Mouse (Mus musculus) CH12.LX (cell line): ENCODE results near the gene Ddx6. TPM values are rescaled to one million over a fixed set of nuclear protein-coding genes. Genes with fewer than 3 reads are reported as not detected.

Experiments
- DNase-seq: peaks from one replicate; pipeline ENCODE4 v3.0.0-alpha.2; 2013; ENCODE audit errors: extremely low read depth
- H3K27ac ChIP-seq: 2 replicates; pipeline ENCODE4 v1.5.1; 2012; ENCODE audit warnings: low read depth, mild to moderate bottlenecking, control low read depth, moderate library complexity; ENCODE audit not compliant: insufficient read depth
- H3K27me3 ChIP-seq: replicated peaks from 2 replicates; pipeline ENCODE3; 2012; ENCODE audit warnings: inconsistent platforms
- H3K36me3 ChIP-seq, 2 experiments: replicated peaks in 1 of 2; 2 replicates each; pipeline versions ENCODE3 to v1.6.1; 2012; ENCODE audit warnings: inconsistent platforms in 1 of 2, low read length in 1 of 2, mild to moderate bottlenecking in 1 of 2, mixed read lengths in 1 of 2, moderate library complexity in 1 of 2; ENCODE audit not compliant: control insufficient read depth in 1 of 2, insufficient read depth in 1 of 2
- H3K4me1 ChIP-seq, 2 experiments: 2 replicates each; pipeline ENCODE4 v1.6.1; 2012; ENCODE audit warnings: inconsistent platforms in 1 of 2, moderate library complexity in 1 of 2; ENCODE audit not compliant: insufficient read depth in 2 of 2, control insufficient read depth in 1 of 2
- H3K4me2 ChIP-seq: 2 replicates; pipeline ENCODE4 v1.6.1; 2012; ENCODE audit warnings: low read depth, mild to moderate bottlenecking, control low read depth; ENCODE audit not compliant: poor library complexity, insufficient read depth, severe bottlenecking
- H3K4me3 ChIP-seq, 3 experiments: fragments of 150-350 bp in 1 of 3; sonication (generic) in 1 of 3; replicated peaks in 1 of 3; 2 replicates each; pipeline versions ENCODE3 to v1.5.1; 2011 to 2012; ENCODE audit warnings: low read depth in 2 of 3, low read length in 2 of 3, mild to moderate bottlenecking in 2 of 3, moderate library complexity in 2 of 3, control low read depth in 1 of 3, improper control_type of control experiment in 1 of 3, inconsistent platforms in 1 of 3, mixed read lengths in 1 of 3; ENCODE audit not compliant: poor library complexity in 1 of 3
- H3K79me2 ChIP-seq: replicated peaks from 2 replicates; pipeline ENCODE4 v1.6.1; 2012; ENCODE audit warnings: mild to moderate bottlenecking, moderate library complexity; ENCODE audit not compliant: control insufficient read depth, poor library complexity, insufficient read depth, severe bottlenecking; ENCODE audit errors: extremely low read depth
- H3K9ac ChIP-seq: 2 replicates; pipeline ENCODE4 v1.6.1; 2012; ENCODE audit warnings: low read depth, mild to moderate bottlenecking, control low read depth, moderate library complexity; ENCODE audit not compliant: insufficient read depth
- H3K9me3 ChIP-seq: replicated peaks from 2 replicates; pipeline ENCODE3; 2012; ENCODE audit warnings: low read length, inconsistent platforms, mixed read lengths
- CHD1 ChIP-seq: IDR thresholded peaks from 2 replicates; pipeline ENCODE4 v1.6.1; 2012; ENCODE audit warnings: low read depth, low read length, improper control_type of control experiment, inconsistent platforms
- E2F4 ChIP-seq: IDR thresholded peaks from 2 replicates; pipeline ENCODE4 v1.6.1; 2011; ENCODE audit warnings: low read depth, low read length, improper control_type of control experiment; ENCODE audit not compliant: insufficient replicate concordance
- EP300 ChIP-seq: IDR thresholded peaks from 2 replicates; pipeline ENCODE4 v1.6.1; 2011; ENCODE audit warnings: low read length, improper control_type of control experiment
- ETS1 ChIP-seq: conservative IDR thresholded peaks from 2 replicates; pipeline ENCODE4 v1.6.1; 2012; ENCODE audit warnings: low read depth, mild to moderate bottlenecking, inconsistent platforms, low read length, improper control_type of control experiment, moderate library complexity
- HCFC1 ChIP-seq: IDR thresholded peaks from 2 replicates; pipeline ENCODE4 v1.6.1; 2012; ENCODE audit warnings: low read depth, mild to moderate bottlenecking, inconsistent platforms, low read length, improper control_type of control experiment
- IRF4 ChIP-seq: IDR thresholded peaks from 2 replicates; pipeline ENCODE4 v1.6.1; 2014; ENCODE audit warnings: low read depth, mild to moderate bottlenecking, inconsistent platforms, low read length, improper control_type of control experiment
- JUND ChIP-seq: conservative IDR thresholded peaks from 2 replicates; pipeline ENCODE4 v1.6.1; 2011; ENCODE audit warnings: low read depth, low read length, improper control_type of control experiment
- KAT2A ChIP-seq: IDR thresholded peaks from 2 replicates; pipeline ENCODE4 v1.6.1; 2012; ENCODE audit warnings: low read length, improper control_type of control experiment, inconsistent platforms; ENCODE audit not compliant: insufficient replicate concordance
- MAFK ChIP-seq: IDR thresholded peaks from 2 replicates; pipeline ENCODE4 v1.6.1; 2011; ENCODE audit warnings: low read length, improper control_type of control experiment; ENCODE audit not compliant: insufficient replicate concordance
- MAX ChIP-seq: IDR thresholded peaks from 2 replicates; pipeline ENCODE4 v1.6.1; 2011; ENCODE audit warnings: low read length, improper control_type of control experiment
- MAZ ChIP-seq: IDR thresholded peaks from 2 replicates; pipeline ENCODE4 v1.6.1; 2012; ENCODE audit warnings: low read depth, mild to moderate bottlenecking, inconsistent platforms, low read length, improper control_type of control experiment, moderate library complexity
- MEF2A ChIP-seq: IDR thresholded peaks from 2 replicates; pipeline ENCODE4 v1.6.1; 2014; ENCODE audit warnings: low read depth, mild to moderate bottlenecking, inconsistent platforms, low read length, improper control_type of control experiment, borderline replicate concordance
- MYC ChIP-seq: IDR thresholded peaks from 2 replicates; pipeline ENCODE4 v1.6.1; 2011; ENCODE audit warnings: low read depth, mild to moderate bottlenecking, improper control_type of control experiment, low read length
- NELFE ChIP-seq: IDR thresholded peaks from 2 replicates; pipeline ENCODE4 v1.6.1; 2011; ENCODE audit warnings: low read depth, low read length, improper control_type of control experiment
- NRF1 ChIP-seq: IDR thresholded peaks from 2 replicates; pipeline ENCODE4 v1.6.1; 2014; ENCODE audit warnings: low read depth, mild to moderate bottlenecking, inconsistent platforms, low read length, improper control_type of control experiment, moderate library complexity
- TBP ChIP-seq: conservative IDR thresholded peaks from 2 replicates; pipeline ENCODE4 v1.6.1; 2011; ENCODE audit warnings: low read depth, low read length, improper control_type of control experiment
- TCF12 ChIP-seq: IDR thresholded peaks from 2 replicates; pipeline ENCODE4 v1.6.1; 2014; ENCODE audit warnings: low read depth, mild to moderate bottlenecking, inconsistent platforms, low read length, improper control_type of control experiment
- UBTF ChIP-seq: IDR thresholded peaks from 2 replicates; pipeline ENCODE4 v1.6.1; 2012; ENCODE audit warnings: low read depth, mild to moderate bottlenecking, inconsistent platforms, low read length, improper control_type of control experiment, moderate library complexity
- USF1 ChIP-seq: IDR thresholded peaks from 2 replicates; pipeline ENCODE4 v1.6.1; 2014; ENCODE audit warnings: low read depth, mild to moderate bottlenecking, inconsistent platforms, low read length, improper control_type of control experiment
- USF2 ChIP-seq: conservative IDR thresholded peaks from 2 replicates; pipeline ENCODE4 v1.6.1; 2011; ENCODE audit warnings: low read depth, low read length, improper control_type of control experiment
- ZKSCAN1 ChIP-seq: IDR thresholded peaks from 2 replicates; pipeline ENCODE4 v1.6.1; 2012; ENCODE audit warnings: low read depth, inconsistent platforms, low read length, improper control_type of control experiment, borderline replicate concordance
- dilution Hi-C: fragments of 300-500 bp; cut with MboI; formaldehyde crosslinking; loops from 2 replicates; pipeline ENCODE4 v1.14.3; 2020; ENCODE audit warnings: low sequenced_read_pairs; ENCODE audit not compliant: extremely low pct_unique_long_range_greater_than_20kb, extremely low pct_ligation_motif_present
- in situ Hi-C: fragments of 300-500 bp; cut with MboI; formaldehyde crosslinking; loops from 3 replicates; pipeline ENCODE4 v1.14.3; 2019; ENCODE audit warnings: low sequenced_read_pairs, low pct_ligation_motif_present, low pct_unique_long_range_greater_than_20kb, mixed read lengths
- polyA plus RNA-seq: library from polyadenylated mRNA; unstranded; fragments of >175 nt; gene quantifications from 2 replicates; pipeline ENCODE4 v1.2.1, GENCODE M21; 2012; ENCODE audit warnings: low read depth; ENCODE audit not compliant: insufficient read length
- total RNA-seq, 2 experiments: library from RNA; depleted of rRNA; stranded (reverse); fragments of 300-350 nt in 1 of 2; fragments of >200 nt in 1 of 2; gene quantifications; 2 replicates each; pipeline ENCODE4 v1.2.3; 2012 to 2014

Ddx6 gene
- total and polyA plus RNA-seq, 3 experiments = 41.5 to 81.2 (median 71.4) TPM

- Histone ChIP-seq H3K79me2 (peaks cover 69% of the 10 kb centered on the region), H3K36me3 (peaks cover 61 to 92% of the 10 kb centered on the region in 2 experiments), H3K4me3 (no peak overlapping the region), H3K27me3 (no peaks in the 10 kb centered on the region), H3K4me1 (peaks cover 3 to 54% of the 10 kb centered on the region in 2 experiments; a peak in 3 of 4 replicates), H3K4me2 (no peak overlapping the region), H3K9ac (no peak overlapping the region), H3K9me3 (no peaks in the 10 kb centered on the region), H3K27ac (no peak overlapping the region)
- DNase-seq = no peak
- TF ChIP-seq NRF1 (no peak), EP300 (no peak), TBP (no peak), ZKSCAN1 (no peak), ETS1 (no peak)
- in situ Hi-C loops (no loop called here), dilution Hi-C loops (no loop called here)
These were observed 16.4 kb downstream of the Ddx6 start for GRCm38 (mm10) chr9:44621114-44621513.

- in situ Hi-C loops = no loop called here
- Histone ChIP-seq H3K4me3 (no peak overlapping the region), H3K27me3 (no peaks in the 10 kb centered on the region), H3K27ac (no peak overlapping the region), H3K79me2 (peaks cover 37% of the 10 kb centered on the region), H3K9ac (no peak overlapping the region), H3K9me3 (no peaks in the 10 kb centered on the region), H3K4me1 (peaks cover 3 to 49% of the 10 kb centered on the region in 2 experiments; a peak in 3 of 4 replicates), H3K4me2 (no peak overlapping the region), H3K36me3 (peaks cover 54 to 94% of the 10 kb centered on the region in 2 experiments)
- no peak for DNase-seq
- TF ChIP-seq MAFK (no peak), UBTF (no peak), ETS1 (no peak), TBP (no peak), TCF12 (no peak), USF2 (no peak), JUND (no peak), ZKSCAN1 (no peak), MAZ (no peak), CHD1 (no peak), HCFC1 (no peak), MAX (no peak), MEF2A (no peak), KAT2A (no peak), EP300 (no peak), MYC (no peak), USF1 (no peak), E2F4 (no peak), NELFE (no peak), IRF4 (no peak)
- dilution Hi-C loops = no loop called here
These were observed 19.7 kb downstream of the Ddx6 start for GRCm38 (mm10) chr9:44624390-44624789.
